Mouse (Mus musculus) liver (tissue): ENCODE measurements around the gene Cyth2.

Experiments used
- DNase-seq: peaks from one replicate; pipeline ENCODE4 v3.0.0-alpha.2; 2020; ENCODE audit warnings: mixed read lengths

The Cyth2 gene

GRCm38 (mm10) chr7:45812921-45813320 lies 1.5 kb downstream of the Cyth2 start:
- no peak for DNase-seq

- no peak for DNase-seq
Measured at GRCm38 (mm10) chr7:45809276-45810075, 4.9 kb downstream of the Cyth2 start.

GRCm38 (mm10) chr7:45808471-45808870 lies 5.9 kb downstream of the Cyth2 start:
- no peak for DNase-seq

GRCm38 (mm10) chr7:45805941-45806340 lies 8.4 kb downstream of the Cyth2 start:
- no peak for DNase-seq

- no peak for DNase-seq
Measured at GRCm38 (mm10) chr7:45802551-45802950, 11.8 kb downstream of the Cyth2 start.

GRCm38 (mm10) chr7:45801348-45801747 lies 13.0 kb downstream of the Cyth2 start:
- DNase-seq, result peak; percentile 92

GRCm38 (mm10) chr7:45800546-45801204 lies 13.7 kb downstream of the Cyth2 start:
- peak; percentile 83 for DNase-seq

GRCm38 (mm10) chr7:45800001-45800400 lies 14.4 kb downstream of the Cyth2 start:
- DNase-seq, result no peak

GRCm38 (mm10) chr7:45798931-45799330 lies 15.4 kb downstream of the Cyth2 start:
- no peak for DNase-seq

GRCm38 (mm10) chr7:45798511-45798836 lies 15.9 kb downstream of the Cyth2 start:
- peak; percentile 69 for DNase-seq

GRCm38 (mm10) chr7:45797661-45798510 lies 16.5 kb downstream of the Cyth2 start:
- DNase-seq, result no peak

GRCm38 (mm10) chr7:45796950-45797349 lies 17.4 kb downstream of the Cyth2 start:
- peak; percentile 75 for DNase-seq

- no peak for DNase-seq
Measured at GRCm38 (mm10) chr7:45794971-45795370, 19.4 kb downstream of the Cyth2 start.

GRCm38 (mm10) chr7:45793969-45794585 lies 20.3 kb downstream of the Cyth2 start:
- no peak for DNase-seq

- no peak for DNase-seq
Measured at GRCm38 (mm10) chr7:45793240-45793639, 21.1 kb downstream of the Cyth2 start.

GRCm38 (mm10) chr7:45791756-45792490 lies 22.5 kb downstream of the Cyth2 start:
- no peak for DNase-seq

GRCm38 (mm10) chr7:45790721-45791120 lies 23.7 kb downstream of the Cyth2 start:
- DNase-seq, result peak; percentile 34

GRCm38 (mm10) chr7:45787642-45788041 lies 26.7 kb downstream of the Cyth2 start:
- DNase-seq, result no peak

- peak; percentile 21 for DNase-seq
Measured at GRCm38 (mm10) chr7:45786661-45787413, 27.5 kb downstream of the Cyth2 start.

GRCm38 (mm10) chr7:45786136-45786578 lies 28.2 kb downstream of the Cyth2 start:
- no peak for DNase-seq

GRCm38 (mm10) chr7:45785388-45786135 lies 28.8 kb downstream of the Cyth2 start:
- no peak for DNase-seq
